Mouse (Mus musculus): Measurements from ENCODE around the gene Sik2. TPM values are rescaled to one million over a fixed set of nuclear protein-coding genes. Genes with fewer than 3 reads are reported as not detected.
A peak's percentile ranks its signal among the peaks of the same experiment; 100 is the strongest.

Gene Sik2
- total and polyA plus RNA-seq, 2 experiments from 2014 or later, result 9.1 to 23.9 TPM

DNA sequence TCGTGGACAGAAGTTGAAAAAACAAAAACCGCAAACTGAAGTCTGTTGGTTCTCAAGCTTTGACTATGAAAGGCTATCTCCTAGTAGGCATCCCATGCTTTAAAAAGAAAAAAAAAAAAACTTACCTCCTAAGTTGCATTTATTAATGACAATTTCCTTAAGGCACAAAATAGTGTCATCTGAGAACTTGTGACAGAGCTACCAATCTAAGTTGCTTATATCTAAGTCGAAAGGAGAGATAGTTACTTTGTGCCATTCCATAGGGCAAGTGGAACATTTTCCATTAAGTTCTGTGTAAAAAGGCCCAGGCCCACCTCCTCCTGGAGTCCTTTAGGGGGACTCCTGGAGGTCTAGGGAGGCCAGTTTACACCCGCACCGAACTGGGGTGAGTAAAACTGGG lies 153.1 kb downstream of the Sik2 start:
- H3K4me2 ChIP-seq (ENCODE audit: low read depth, low read length), result peak overlapping the region; percentile 94
- H3K27me3 ChIP-seq (ENCODE audit: control insufficient read depth, insufficient read depth, low read length), result no peaks in the 10 kb centered on the region
- ATAC-seq (ENCODE audit: insufficient read depth, low read depth) (no peak), DNase-seq (ENCODE audit: low spot score) (no peak)
- peaks cover 16% of the 10 kb centered on the region for H3K36me3 ChIP-seq (replicated peaks; ENCODE audit: control insufficient read depth, insufficient read depth, low read length)
- H3K9me3 ChIP-seq (replicated peaks; ENCODE audit: control insufficient read depth, low read length), result no peaks in the 10 kb centered on the region
- H3K4me1 ChIP-seq (ENCODE audit: control insufficient read depth, insufficient read depth), result peaks cover 22% of the 10 kb centered on the region
- H3K27ac ChIP-seq (ENCODE audit: low read depth), result peak overlapping the region; percentile 61
- TF ChIP-seq CTCF (IDR thresholded peaks at IDR 0.05; ENCODE audit: low read depth) (no peak), EP300 (IDR thresholded peaks at IDR 0.05; ENCODE audit: low read depth) (no peak)
- no peak overlapping the region for H3K9ac ChIP-seq (replicated peaks; ENCODE audit: low read depth, low read length)
- WGBS, result 79% methylated on average over 5 of the region's 5 CpGs
- H3K4me3 ChIP-seq (ENCODE audit: low read depth, low read length), result peak overlapping the region; percentile 85

- no peak for ATAC-seq (ENCODE audit: insufficient read depth, low read depth)
- Histone ChIP-seq H3K9ac (replicated peaks; ENCODE audit: low read depth, low read length) (no peak overlapping the region), H3K9me3 (replicated peaks; ENCODE audit: control insufficient read depth, low read length) (no peaks in the 10 kb centered on the region), H3K27me3 (ENCODE audit: control insufficient read depth, insufficient read depth, low read length) (no peaks in the 10 kb centered on the region), H3K4me1 (ENCODE audit: control insufficient read depth, insufficient read depth) (peaks cover 25% of the 10 kb centered on the region), H3K27ac (ENCODE audit: low read depth) (no peak overlapping the region), H3K4me3 (ENCODE audit: low read depth, low read length) (no peak overlapping the region), H3K36me3 (replicated peaks; ENCODE audit: control insufficient read depth, insufficient read depth, low read length) (peaks cover 11% of the 10 kb centered on the region), H3K4me2 (ENCODE audit: low read depth, low read length) (no peak overlapping the region)
- 92% methylated on average over 5 of the region's 5 CpGs for WGBS
- TF ChIP-seq CTCF (IDR thresholded peaks at IDR 0.05; ENCODE audit: low read depth), result no peak
- TF ChIP-seq EP300 (IDR thresholded peaks at IDR 0.05; ENCODE audit: low read depth), result no peak
- DNase-seq (ENCODE audit: low spot score), result no peak
Observed at GRCm38 (mm10) chr9:50855133-50855766, 153.6 kb downstream of the Sik2 start.

DNA sequence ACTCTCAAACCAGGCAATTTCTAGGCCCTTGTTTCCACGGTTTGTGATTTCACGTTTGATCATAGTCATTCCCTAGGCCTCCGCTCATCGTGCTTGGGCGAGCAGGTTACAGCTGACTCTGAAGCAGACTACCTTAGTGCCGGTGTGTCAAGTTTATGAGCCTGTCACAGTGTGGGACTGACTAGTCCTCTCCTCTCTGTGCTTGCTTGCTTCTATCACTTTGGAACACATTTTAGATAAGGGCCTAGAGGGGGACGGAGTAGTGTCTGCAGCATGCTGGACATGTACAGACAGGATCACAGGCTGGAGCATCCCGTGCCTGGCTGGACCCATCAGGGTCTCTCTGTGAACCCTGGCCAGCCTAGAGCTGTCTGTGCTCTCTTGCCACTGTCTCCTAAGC lies 154.5 kb downstream of the Sik2 start:
- 73% methylated on average over 8 of the region's 8 CpGs for WGBS
- Histone ChIP-seq H3K4me1 (ENCODE audit: control insufficient read depth, insufficient read depth) (peaks cover 25% of the 10 kb centered on the region), H3K4me2 (ENCODE audit: low read depth, low read length) (no peak overlapping the region), H3K9me3 (replicated peaks; ENCODE audit: control insufficient read depth, low read length) (no peaks in the 10 kb centered on the region), H3K27me3 (ENCODE audit: control insufficient read depth, insufficient read depth, low read length) (no peaks in the 10 kb centered on the region), H3K27ac (ENCODE audit: low read depth) (no peak overlapping the region), H3K9ac (replicated peaks; ENCODE audit: low read depth, low read length) (no peak overlapping the region), H3K4me3 (ENCODE audit: low read depth, low read length) (no peak overlapping the region), H3K36me3 (replicated peaks; ENCODE audit: control insufficient read depth, insufficient read depth, low read length) (peaks cover 3% of the 10 kb centered on the region)
- DNase-seq (ENCODE audit: low spot score) (no peak), ATAC-seq (ENCODE audit: insufficient read depth, low read depth) (no peak)
- TF ChIP-seq EP300 (IDR thresholded peaks at IDR 0.05; ENCODE audit: low read depth) (no peak), CTCF (IDR thresholded peaks at IDR 0.05; ENCODE audit: low read depth) (no peak)

DNA sequence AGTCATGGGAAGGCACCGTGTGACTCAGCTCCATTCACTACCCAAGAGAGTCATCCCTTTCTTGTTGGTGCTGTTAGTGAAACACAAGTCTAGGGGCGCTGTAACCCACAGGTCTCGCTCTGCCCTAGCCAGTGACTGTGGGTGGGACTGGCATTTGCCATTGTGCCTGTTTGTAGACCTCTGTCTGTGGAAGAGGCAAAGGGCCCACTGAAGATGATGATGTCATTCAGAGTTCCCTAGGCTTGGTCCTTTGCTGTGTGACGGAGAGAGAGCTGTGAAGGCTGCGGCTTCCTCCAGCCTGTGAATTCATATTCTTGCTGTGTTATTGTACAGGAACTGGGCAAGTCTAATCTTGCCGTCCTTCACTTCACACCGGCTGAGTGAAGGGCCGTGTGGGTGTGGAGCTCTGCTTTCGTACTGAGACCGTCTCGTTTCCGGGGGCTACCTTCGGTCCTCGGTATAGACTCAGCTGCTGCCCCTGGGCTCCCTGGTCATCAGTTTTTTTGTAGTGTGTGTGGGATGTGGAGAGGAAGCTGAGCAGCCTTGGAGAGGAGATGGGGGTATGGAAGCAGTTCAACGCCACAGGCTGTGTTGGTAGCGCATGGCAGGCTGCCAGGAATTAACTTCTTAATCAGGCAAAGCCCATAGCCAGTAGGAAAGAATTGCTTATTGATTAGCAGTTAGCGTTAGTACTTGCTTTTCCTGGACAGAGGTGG lies 156.1 kb downstream of the Sik2 start:
- Histone ChIP-seq H3K4me1 (ENCODE audit: control insufficient read depth, insufficient read depth) (peaks cover 21% of the 10 kb centered on the region), H3K9ac (replicated peaks; ENCODE audit: low read depth, low read length) (no peak overlapping the region), H3K36me3 (replicated peaks; ENCODE audit: control insufficient read depth, insufficient read depth, low read length) (no peaks in the 10 kb centered on the region), H3K4me3 (ENCODE audit: low read depth, low read length) (no peak overlapping the region), H3K27me3 (ENCODE audit: control insufficient read depth, insufficient read depth, low read length) (no peaks in the 10 kb centered on the region), H3K9me3 (replicated peaks; ENCODE audit: control insufficient read depth, low read length) (no peaks in the 10 kb centered on the region), H3K27ac (ENCODE audit: low read depth) (no peak overlapping the region), H3K4me2 (ENCODE audit: low read depth, low read length) (peak overlapping the region; percentile 50)
- DNase-seq (ENCODE audit: low spot score) (no peak), ATAC-seq (ENCODE audit: insufficient read depth, low read depth) (no peak)
- 33% methylated on average over 17 of the region's 17 CpGs for WGBS
- TF ChIP-seq EP300 (IDR thresholded peaks at IDR 0.05; ENCODE audit: low read depth), result no peak
- TF ChIP-seq CTCF (IDR thresholded peaks at IDR 0.05; ENCODE audit: low read depth), result no peak

DNA sequence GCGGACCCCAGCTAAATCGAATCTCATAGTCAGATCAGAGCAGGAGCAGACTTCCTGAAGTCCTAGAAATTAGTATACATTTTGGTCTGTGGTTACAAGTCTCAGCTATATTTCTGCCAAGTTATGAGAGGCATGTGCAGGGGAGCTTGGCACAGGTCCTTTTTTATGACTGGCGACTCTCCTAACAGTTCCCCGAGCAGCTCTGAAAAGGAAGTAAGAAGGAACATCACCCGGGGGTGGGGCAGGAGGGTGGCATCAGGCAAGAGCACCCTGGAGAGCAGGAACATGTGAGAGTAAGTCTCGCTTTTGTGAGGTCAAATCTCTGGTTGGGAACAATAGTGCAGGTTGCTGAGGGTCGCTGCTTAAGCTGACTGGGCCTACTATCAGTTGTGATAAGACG lies 158.2 kb downstream of the Sik2 start:
- H3K9me3 ChIP-seq (replicated peaks; ENCODE audit: control insufficient read depth, low read length), result no peaks in the 10 kb centered on the region
- TF ChIP-seq CTCF (IDR thresholded peaks at IDR 0.05; ENCODE audit: low read depth) (no peak), EP300 (IDR thresholded peaks at IDR 0.05; ENCODE audit: low read depth) (no peak)
- no peaks in the 10 kb centered on the region for H3K27me3 ChIP-seq (ENCODE audit: control insufficient read depth, insufficient read depth, low read length)
- ATAC-seq (ENCODE audit: insufficient read depth, low read depth), result no peak
- H3K4me3 ChIP-seq (ENCODE audit: low read depth, low read length), result 0 out of 2 replicates have a peak overlapping the region, but pooled peaks have one; percentile 3
- 24% methylated on average over 8 of the region's 8 CpGs for WGBS
- H3K36me3 ChIP-seq (replicated peaks; ENCODE audit: control insufficient read depth, insufficient read depth, low read length), result no peaks in the 10 kb centered on the region
- H3K27ac ChIP-seq (ENCODE audit: low read depth), result no peak overlapping the region
- peaks cover 11% of the 10 kb centered on the region for H3K4me1 ChIP-seq (ENCODE audit: control insufficient read depth, insufficient read depth)
- DNase-seq (ENCODE audit: low spot score), result peak; percentile 36
- no peak overlapping the region for H3K9ac ChIP-seq (replicated peaks; ENCODE audit: low read depth, low read length)
- H3K4me2 ChIP-seq (ENCODE audit: low read depth, low read length), result peak overlapping the region; percentile 45

Measured in heart, postnatal 0 days (tissue).